Mouse (Mus musculus) thymus, adult 2 months (tissue): ENCODE results near the gene Haghl. TPM values are rescaled to one million over a fixed set of nuclear protein-coding genes. Genes with fewer than 3 reads are reported as not detected.

Experiments used
- DNase-seq: peaks from one replicate; pipeline ENCODE4 v3.0.0; 2021
- H3K27ac ChIP-seq: fragments of 200-500 bp; 2 replicates; pipeline ENCODE4 v1.5.1; 2012; ENCODE audit warnings: low read length, control low read depth; ENCODE audit not compliant: control insufficient read depth, insufficient read depth
- H3K27me3 ChIP-seq: fragments of 200-500 bp; 2 replicates; pipeline ENCODE4 v1.6.1; 2012; ENCODE audit warnings: mild to moderate bottlenecking, low read length, moderate library complexity, mixed read lengths; ENCODE audit not compliant: control insufficient read depth, insufficient read depth
- H3K36me3 ChIP-seq: fragments of 200-500 bp; 2 replicates; pipeline ENCODE4 v1.6.1; 2012; ENCODE audit warnings: mild to moderate bottlenecking, low read length, moderate library complexity; ENCODE audit not compliant: control insufficient read depth, insufficient read depth
- H3K4me1 ChIP-seq: fragments of 200-500 bp; replicated peaks from 2 replicates; pipeline ENCODE4 v1.6.1; 2012; ENCODE audit warnings: low read length; ENCODE audit not compliant: control insufficient read depth, insufficient read depth
- H3K4me3 ChIP-seq: fragments of 200-500 bp; 2 replicates; pipeline ENCODE4 v1.5.1; 2012; ENCODE audit warnings: mild to moderate bottlenecking, low read length, control low read depth, moderate library complexity; ENCODE audit not compliant: control insufficient read depth, insufficient read depth
- CTCF ChIP-seq: fragments of 200-500 bp; IDR thresholded peaks from 2 replicates; pipeline ENCODE4 v1.5.1; 2012; ENCODE audit warnings: mild to moderate bottlenecking, control low read depth, low read length, moderate library complexity, borderline replicate concordance; ENCODE audit not compliant: control insufficient read depth, poor library complexity, insufficient read depth; ENCODE audit errors: extremely low read depth
- POLR2A ChIP-seq: fragments of 200-500 bp; IDR thresholded peaks from 2 replicates; pipeline ENCODE4 v1.6.1; 2012; ENCODE audit warnings: mild to moderate bottlenecking, low read length, control low read depth, moderate library complexity; ENCODE audit not compliant: control insufficient read depth, poor library complexity, insufficient read depth; ENCODE audit errors: extremely low read depth
- WGBS: fragments of 180-500 bp; shearing (Covaris S2); methylation state at CpG from one replicate; pipeline ENCODE4 v1.1.7; 2018; 5-methylcytosine and 5-hydroxymethylcytosine counted together
- polyA plus RNA-seq: library from polyadenylated mRNA; depleted of rRNA; stranded (reverse); fragments of >200 nt; gene quantifications from 2 replicates; pipeline ENCODE4 v1.2.3, GENCODE M21; 2012; rRNA removed

The Haghl gene
- polyA plus RNA-seq, 1 experiment: 80.3 TPM

GRCm38 (mm10) chr17:25735745-25736144, 49.7 kb downstream of the Haghl start, which contains the start of gene Mslnl:
Mslnl (plus strand) TSS chr17:25736042.
- H3K4me3 ChIP-seq: no peak within 1 kb of the TSS
- DNase-seq: no peak
- no peaks in the 10 kb centered on the region for H3K4me1 ChIP-seq
- no peaks in the 10 kb centered on the region for H3K27me3 ChIP-seq
- TF ChIP-seq POLR2A: no peak
- TF ChIP-seq CTCF: no peak
- H3K27ac ChIP-seq: no peak within 1 kb of the TSS
- WGBS: 79% methylated on average over 3 of the region's 3 CpGs
- no peaks in the 10 kb centered on the region for H3K36me3 ChIP-seq

GRCm38 (mm10) chr17:25735246-25735645, 50.2 kb downstream of the Haghl start:
- H3K4me3 ChIP-seq: no peak overlapping the region
- DNase-seq: no peak
- no peaks in the 10 kb centered on the region for H3K4me1 ChIP-seq
- TF ChIP-seq POLR2A: no peak
- no peak for TF ChIP-seq CTCF
- no peak overlapping the region for H3K27ac ChIP-seq
- 90% methylated on average over 5 of the region's 5 CpGs for WGBS
- H3K27me3 ChIP-seq: no peaks in the 10 kb centered on the region
- no peaks in the 10 kb centered on the region for H3K36me3 ChIP-seq

- Histone ChIP-seq H3K27me3 (no peaks in the 10 kb centered on the region), H3K4me3 (no peak overlapping the region), H3K4me1 (peaks cover 8% of the 10 kb centered on the region), H3K27ac (no peak overlapping the region), H3K36me3 (no peaks in the 10 kb centered on the region)
- TF ChIP-seq CTCF: peak; percentile 88; the same call in 1 of the 2 replicates
- TF ChIP-seq POLR2A: no peak
- 38% methylated on average over 2 of the region's 2 CpGs for WGBS
- peak; percentile 83 for DNase-seq
These were observed 53.4 kb downstream of the Haghl start for GRCm38 (mm10) chr17:25732082-25732481.

Other genes starting within 250 kb of the Haghl start
- gene Sox8, start 215.0 kb downstream of the Haghl start, polyA plus RNA-seq: 0.94 and 1.0 TPM in 2 replicates
- gene Lmf1, start 206.6 kb downstream of the Haghl start, polyA plus RNA-seq: 25.2 and 25.8 TPM in 2 replicates
- gene Gng13, start 68.5 kb downstream of the Haghl start, polyA plus RNA-seq: 0.54 and 1.2 TPM in 2 replicates
- 36.7 and 49.5 TPM in 2 replicates for gene Chtf18, start 58.3 kb downstream of the Haghl start, polyA plus RNA-seq
- gene Rpusd1, start 58.0 kb downstream of the Haghl start, polyA plus RNA-seq: 68.6 and 69.2 TPM in 2 replicates
- gene Mslnl, start 49.6 kb downstream of the Haghl start, polyA plus RNA-seq: 0.68 and 0.69 TPM in 2 replicates
- gene Msln, start 31.3 kb downstream of the Haghl start, polyA plus RNA-seq: 16.4 and 23.6 TPM in 2 replicates
- gene Narfl, start 11.9 kb downstream of the Haghl start, polyA plus RNA-seq: 29.1 and 33.5 TPM in 2 replicates
- gene Ccdc78, start 907 bp upstream of the Haghl start, polyA plus RNA-seq: 0.27 and 0.48 TPM in 2 replicates
- gene Fam173a, start 7.2 kb upstream of the Haghl start, polyA plus RNA-seq: 141 and 162 TPM in 2 replicates
- 1.1 TPM in 1 of 2 replicates, not detected in the other for gene AC134908.4, start 10.0 kb upstream of the Haghl start, polyA plus RNA-seq
- 171 and 243 TPM in 2 replicates for gene Metrn, start 11.5 kb upstream of the Haghl start, polyA plus RNA-seq
- 0.59 and 0.61 TPM in 2 replicates for gene Fbxl16, start 23.4 kb upstream of the Haghl start, polyA plus RNA-seq
- gene Wdr24, start 38.0 kb upstream of the Haghl start, polyA plus RNA-seq: 86.3 and 89.1 TPM in 2 replicates
- gene Jmjd8, start 43.2 kb upstream of the Haghl start, polyA plus RNA-seq: 78.1 and 83.2 TPM in 2 replicates
- gene Stub1, start 47.7 kb upstream of the Haghl start, polyA plus RNA-seq: 162 and 190 TPM in 2 replicates
- gene Rhbdl1, start 51.6 kb upstream of the Haghl start, polyA plus RNA-seq: 20.6 and 29.2 TPM in 2 replicates
- 125 and 126 TPM in 2 replicates for gene Gm20683, start 56.1 kb upstream of the Haghl start, polyA plus RNA-seq
- gene Rhot2, start 59.2 kb upstream of the Haghl start, polyA plus RNA-seq: 192 and 206 TPM in 2 replicates
- gene Wdr90, start 75.8 kb upstream of the Haghl start, polyA plus RNA-seq: 107 and 133 TPM in 2 replicates
- gene Mcrip2, start 83.1 kb upstream of the Haghl start, polyA plus RNA-seq: 52.1 and 54.6 TPM in 2 replicates
- gene Mettl26, start 89.4 kb upstream of the Haghl start, polyA plus RNA-seq: 77.3 and 82.3 TPM in 2 replicates
- gene Wfikkn1, start 95.2 kb upstream of the Haghl start, polyA plus RNA-seq: 2.9 and 3.7 TPM in 2 replicates
- 43.5 and 57.6 TPM in 2 replicates for gene Rab40c, start 134.1 kb upstream of the Haghl start, polyA plus RNA-seq
- gene Pigq, start 159.3 kb upstream of the Haghl start, polyA plus RNA-seq: 133 and 134 TPM in 2 replicates
- 0.51 and 0.62 TPM in 2 replicates for gene Nhlrc4, start 159.3 kb upstream of the Haghl start, polyA plus RNA-seq
- 0.06 and 0.19 TPM in 2 replicates for gene A930017K11Rik, start 166.9 kb upstream of the Haghl start, polyA plus RNA-seq
- 80.7 and 82.6 TPM in 2 replicates for gene Capn15, start 200.1 kb upstream of the Haghl start, polyA plus RNA-seq